Mouse (Mus musculus) bone marrow macrophage, adult 2 months (primary cell): ENCODE results near the gene Zfp451. TPM values are rescaled to one million over a fixed set of nuclear protein-coding genes. Genes with fewer than 3 reads are reported as not detected.
"Not testable (repeated sequence)": the region's sequence is repeated elsewhere in the genome, so short reads cannot be mapped to it uniquely, and the experiment has no call there.

Source experiments
- H3K27ac ChIP-seq: 2 replicates; pipeline ENCODE4 v1.5.1; 2012; ENCODE audit warnings: low read depth, low read length; ENCODE audit not compliant: insufficient read depth
- H3K4me1 ChIP-seq: 2 replicates; pipeline ENCODE4 v1.6.1; 2012; ENCODE audit warnings: low read length; ENCODE audit not compliant: control insufficient read depth, insufficient read depth
- H3K4me3 ChIP-seq: 2 replicates; pipeline ENCODE4 v1.5.1; 2012; ENCODE audit warnings: mild to moderate bottlenecking, low read length, moderate library complexity; ENCODE audit not compliant: insufficient read depth
- CTCF ChIP-seq: IDR thresholded peaks from 2 replicates; pipeline ENCODE4 v1.5.1; 2012; ENCODE audit warnings: low read depth, mild to moderate bottlenecking, low read length, moderate library complexity
- POLR2A ChIP-seq: IDR thresholded peaks from 2 replicates; pipeline ENCODE4 v1.6.1; 2012; ENCODE audit warnings: mild to moderate bottlenecking, low read depth, low read length, borderline replicate concordance
- polyA plus RNA-seq: library from polyadenylated mRNA; stranded (reverse); fragments of >200 nt; gene quantifications from 2 replicates; pipeline ENCODE4 v1.2.4, GENCODE M21; 2012; ENCODE audit not compliant: missing spikeins, insufficient read depth, insufficient read length

The Zfp451 gene
- 19.9 and 23.1 TPM in 2 replicates for polyA plus RNA-seq

DNA sequence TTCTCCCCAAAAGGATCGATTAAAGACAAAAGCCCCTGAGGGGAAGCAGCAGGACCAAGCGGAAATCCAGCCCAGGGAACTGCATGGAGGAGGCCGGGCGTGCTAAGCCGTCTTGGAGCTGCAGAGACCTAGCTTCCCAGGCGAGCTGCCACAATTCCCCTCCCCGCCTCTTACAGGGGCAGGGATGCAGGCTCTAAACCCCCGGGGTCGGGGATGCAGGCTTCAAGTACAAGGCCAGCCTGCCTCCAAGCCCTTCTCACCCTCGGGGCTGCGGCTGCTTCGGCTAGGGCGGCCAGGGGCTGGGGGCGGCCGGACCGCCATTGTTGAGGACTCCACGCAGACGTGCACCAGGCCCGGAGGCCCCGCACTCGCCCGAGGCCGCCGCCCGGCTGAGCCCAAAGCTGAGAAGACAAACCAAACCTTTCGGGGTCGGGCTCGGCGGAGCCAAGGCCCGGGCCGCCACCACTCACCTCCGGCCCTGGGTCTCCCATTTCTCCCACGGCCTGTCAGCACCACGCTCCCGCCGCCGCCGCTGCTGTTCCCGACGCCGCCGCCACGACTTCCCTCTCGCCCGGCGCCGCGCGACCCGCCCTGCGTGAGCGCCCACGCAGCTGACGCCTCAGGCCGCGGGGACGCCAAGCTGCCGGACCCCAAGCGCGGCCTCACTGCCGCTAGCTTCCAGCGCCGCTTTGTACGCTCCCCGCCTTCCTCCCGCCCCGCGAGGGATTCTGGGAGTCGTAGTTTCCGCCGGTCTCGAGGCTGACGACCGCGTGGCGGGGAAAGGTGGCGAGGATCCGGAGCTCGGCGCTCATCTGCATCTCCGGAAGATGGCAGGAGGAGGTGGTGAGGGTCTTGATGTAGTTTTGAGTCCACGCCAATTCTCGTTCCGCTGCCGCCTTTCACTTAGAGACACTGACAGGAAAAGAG is at the start of gene Zfp451:
TSS of gene Zfp451 (minus strand) at position 728 of the 927 bp plus-strand sequence.
- peak within 1 kb of the TSS; percentile 50 for H3K27ac ChIP-seq
- H3K4me1 ChIP-seq = peaks cover 15% of the 10 kb centered on the region
- H3K4me3 ChIP-seq = peak within 1 kb of the TSS; percentile 98
- TF ChIP-seq POLR2A = no peak

DNA sequence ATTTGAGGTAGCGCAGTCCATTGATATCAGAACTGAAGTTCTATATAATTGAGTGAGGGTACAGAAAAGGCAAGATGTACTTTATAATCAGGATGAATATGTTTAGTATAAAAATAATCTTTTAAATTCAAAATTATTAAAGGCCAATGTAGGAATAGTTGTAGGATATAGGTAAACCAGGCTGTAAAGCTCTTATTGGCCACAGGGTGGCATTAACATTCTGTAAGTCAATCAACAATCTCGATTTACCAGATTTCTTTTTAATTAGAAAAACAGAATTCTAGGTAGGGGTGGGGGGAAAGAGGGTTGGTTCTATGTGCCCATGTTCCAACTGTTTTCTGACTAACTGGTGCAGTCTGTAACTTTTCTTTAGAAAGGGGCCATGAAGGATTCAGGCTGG is 32.4 kb upstream of the Zfp451 start:
- Histone ChIP-seq H3K4me1 (no peaks in the 10 kb centered on the region), H3K27ac (no peak overlapping the region), H3K4me3 (no peak overlapping the region)
- TF ChIP-seq POLR2A = no peak
- TF ChIP-seq CTCF = no peak

DNA sequence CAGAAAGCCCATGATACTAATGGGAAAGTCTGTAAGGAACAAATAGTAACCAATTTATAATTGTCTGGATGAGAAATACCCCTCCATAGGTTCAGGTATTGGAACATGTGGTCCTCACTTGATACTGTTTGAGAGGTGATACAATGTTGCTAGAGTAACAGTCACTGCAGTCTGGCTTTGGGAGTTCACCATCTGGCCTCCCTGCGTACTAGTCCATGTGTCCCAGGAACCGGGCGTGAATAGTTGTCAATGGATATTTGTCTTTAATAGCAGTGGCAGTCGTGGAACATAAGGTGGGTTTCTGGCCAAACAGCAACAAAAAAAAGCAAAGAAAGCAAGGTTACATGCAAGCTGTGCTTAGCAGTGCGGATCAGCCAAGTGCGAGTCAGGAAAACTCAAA is 29.4 kb upstream of the Zfp451 start:
- H3K4me3 ChIP-seq = no peak overlapping the region
- H3K4me1 ChIP-seq = no peaks in the 10 kb centered on the region
- H3K27ac ChIP-seq = no peak overlapping the region
- TF ChIP-seq CTCF (no peak), POLR2A (no peak)

DNA sequence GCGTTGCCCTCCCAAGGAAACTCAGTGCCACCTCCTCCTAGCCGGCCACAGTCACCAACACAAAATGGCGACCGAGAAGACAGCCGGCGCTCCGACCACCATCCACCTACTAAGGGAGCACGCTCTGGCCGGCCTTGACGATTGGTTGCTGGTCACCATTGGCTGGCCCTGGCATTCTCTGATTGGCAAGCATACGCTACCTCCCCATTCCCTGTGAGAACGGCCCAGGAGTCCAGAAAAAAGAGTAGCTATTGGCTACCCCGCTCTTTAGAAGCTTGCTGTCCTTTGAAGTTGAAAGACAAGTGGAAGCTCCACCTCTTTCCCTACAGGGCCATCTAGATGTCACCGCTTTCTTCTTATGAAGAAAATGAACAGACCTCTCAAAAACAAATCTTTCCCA is 24.6 kb upstream of the Zfp451 start:
- not testable (repeated sequence) for H3K27ac ChIP-seq, H3K4me1 ChIP-seq, H3K4me3 ChIP-seq

DNA sequence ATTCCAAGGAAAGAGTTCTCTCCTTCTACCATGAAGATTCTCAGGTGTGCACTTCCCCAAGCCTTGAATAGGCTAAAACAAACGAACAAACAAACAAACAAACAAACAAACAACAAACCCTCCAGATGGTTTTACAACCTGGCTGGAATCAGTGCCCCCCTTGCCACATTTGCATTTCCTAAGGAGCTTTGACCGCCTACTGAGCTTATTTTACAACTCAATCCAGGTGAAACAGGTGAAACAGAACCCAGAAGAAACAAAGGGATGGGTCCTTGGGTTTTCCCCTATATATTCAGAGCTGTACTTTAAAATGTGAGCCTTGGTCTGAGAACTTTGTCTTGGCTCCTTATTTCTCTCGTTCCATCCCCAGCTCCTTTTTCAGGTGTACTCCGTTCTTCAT is 16.2 kb upstream of the Zfp451 start:
- no peak overlapping the region for H3K4me3 ChIP-seq
- TF ChIP-seq CTCF = no peak
- peaks cover 4% of the 10 kb centered on the region for H3K4me1 ChIP-seq
- no peak overlapping the region for H3K27ac ChIP-seq

DNA sequence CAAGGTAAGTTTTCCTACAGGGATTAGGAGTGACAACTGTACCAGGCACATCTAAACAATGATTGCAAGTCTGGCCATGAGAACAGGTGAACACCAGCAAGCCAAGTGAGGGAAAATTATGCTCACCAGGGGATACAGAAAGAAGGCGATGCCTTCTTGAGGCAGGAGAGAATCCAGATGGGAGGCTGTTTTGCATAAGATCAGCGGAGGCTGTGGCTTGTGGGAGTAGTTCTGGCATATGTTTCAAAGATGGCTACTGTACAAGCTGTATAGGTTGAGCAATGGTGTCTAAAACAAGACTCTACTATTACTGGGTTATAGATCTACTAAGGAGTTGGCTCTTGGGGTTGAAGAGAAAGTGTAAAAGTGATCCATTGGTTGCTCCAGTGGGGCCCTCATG is 3.5 kb upstream of the Zfp451 start:
- TF ChIP-seq POLR2A = no peak
- TF ChIP-seq CTCF = no peak
- no peak overlapping the region for H3K4me3 ChIP-seq
- peaks cover 9% of the 10 kb centered on the region for H3K4me1 ChIP-seq
- H3K27ac ChIP-seq = no peak overlapping the region

DNA sequence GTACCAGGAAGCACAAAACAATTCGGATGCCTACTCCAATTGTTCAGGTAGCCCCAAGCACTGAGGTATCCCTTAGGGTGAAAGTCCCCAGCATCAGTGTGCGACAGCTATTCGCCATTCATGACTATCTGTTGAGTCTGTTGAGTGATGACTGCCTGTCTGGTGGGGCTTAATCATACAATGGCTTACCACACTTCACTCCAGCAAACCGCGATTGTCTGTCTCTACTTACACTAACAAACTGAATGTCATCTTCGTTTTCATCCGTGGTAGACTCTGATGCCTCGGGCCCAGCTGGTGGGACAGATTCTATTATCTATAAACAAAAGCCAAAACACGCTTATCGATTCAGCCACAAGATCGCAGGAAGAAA is 914 bp downstream of the Zfp451 start:
- TF ChIP-seq CTCF = no peak
- TF ChIP-seq POLR2A = no peak
- Histone ChIP-seq H3K4me3 (peak overlapping the region; percentile 98), H3K27ac (peak overlapping the region; percentile 50), H3K4me1 (peaks cover 15% of the 10 kb centered on the region)

DNA sequence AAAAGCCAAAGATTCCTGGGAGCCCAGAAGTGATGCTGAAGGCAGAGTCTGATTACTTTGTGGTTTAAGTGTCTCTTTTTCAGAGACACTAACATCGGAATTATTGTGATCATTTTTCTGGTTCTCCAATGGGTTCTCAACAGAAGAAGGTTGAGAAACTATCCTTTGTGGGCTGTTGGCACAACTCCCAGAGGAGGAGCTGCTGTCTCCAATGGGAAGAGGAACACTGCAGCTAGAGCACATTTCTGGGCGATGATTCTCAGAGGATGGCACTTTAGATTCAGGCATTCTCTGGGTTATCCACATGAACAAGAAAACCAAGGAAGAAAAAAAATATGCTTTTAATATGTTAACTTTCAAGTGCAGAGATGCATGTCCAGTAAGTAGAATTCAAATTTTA is 11.1 kb downstream of the Zfp451 start:
- Histone ChIP-seq H3K4me3 (no peak overlapping the region), H3K27ac (no peak overlapping the region), H3K4me1 (peaks cover 5% of the 10 kb centered on the region; the same call in 1 of the 2 replicates)
- no peak for TF ChIP-seq CTCF
- TF ChIP-seq POLR2A = no peak

DNA sequence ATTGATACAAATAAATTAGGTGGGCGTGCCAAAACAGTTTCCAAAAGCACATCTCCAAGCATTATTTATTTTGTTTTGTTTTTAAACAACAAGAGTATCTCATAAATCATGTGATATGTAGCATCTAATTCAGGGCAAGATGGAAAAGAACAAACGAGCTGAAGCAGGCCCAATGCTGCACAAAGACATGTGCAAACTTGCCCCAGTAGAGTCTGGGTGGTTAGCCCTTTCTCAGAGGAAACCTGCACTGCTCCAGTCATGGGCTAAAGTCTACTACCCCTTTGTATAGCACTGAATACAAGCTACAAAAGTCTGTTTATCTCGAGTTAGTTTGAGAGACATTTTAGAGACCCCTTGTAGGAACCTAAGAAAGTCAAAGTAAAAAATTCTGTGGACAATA is 14.8 kb downstream of the Zfp451 start:
- peaks cover 5% of the 10 kb centered on the region for H3K4me1 ChIP-seq
- no peak for TF ChIP-seq POLR2A
- TF ChIP-seq CTCF = no peak
- no peak overlapping the region for H3K27ac ChIP-seq
- no peak overlapping the region for H3K4me3 ChIP-seq

DNA sequence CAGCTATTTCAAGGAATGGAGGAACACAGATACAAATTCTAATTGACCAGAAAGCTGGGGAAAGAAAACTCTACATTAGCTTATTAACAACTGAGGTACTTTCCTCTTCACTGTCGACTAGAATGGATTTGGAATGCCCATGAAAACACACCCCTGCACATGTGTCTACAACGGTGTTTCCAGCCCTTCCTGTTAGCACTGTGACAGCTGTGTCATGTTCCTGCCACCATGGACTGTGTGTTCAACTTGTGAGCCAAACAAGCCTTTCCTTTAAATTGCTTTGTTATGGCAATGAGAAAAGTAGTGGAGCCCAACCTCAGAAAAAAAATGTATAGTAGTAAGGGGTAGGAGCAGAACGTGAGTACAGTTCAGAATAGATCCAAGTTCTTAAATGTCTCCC is 25.9 kb downstream of the Zfp451 start:
- no peak overlapping the region for H3K27ac ChIP-seq
- TF ChIP-seq POLR2A = no peak
- TF ChIP-seq CTCF = no peak
- H3K4me3 ChIP-seq = no peak overlapping the region
- H3K4me1 ChIP-seq = peaks cover 11% of the 10 kb centered on the region
